Comparison of ENCODE assay signal across 7 mouse cellular contexts in genomic region chr15:79346051-79346793, GRCm38 (mm10). TPM values are rescaled to one million over a fixed set of nuclear protein-coding genes. Genes with fewer than 3 reads are reported as not detected.
DNase-seq lines count a peak whose midpoint lies in the region; ATAC-seq and TF ChIP-seq lines count a peak whose summit lies in the region.

Maff (plus strand) TSS chr15:79346621.

- peaks cover 6% of the 10 kb centered on the region for H3K27me3 ChIP-seq in forebrain, embryonic 16.5 days (replicated peaks; ENCODE audit: control insufficient read depth, insufficient read depth, low read length)
- H3K27me3 ChIP-seq in liver, embryonic 14.5 days (ENCODE audit: control insufficient read depth, insufficient read depth, low read length), result peaks cover 14% of the 10 kb centered on the region

- no peak for TF ChIP-seq EP300 in liver, embryonic 14.5 days (IDR thresholded peaks at IDR 0.05; ENCODE audit: low read depth)

- H3K9me3 ChIP-seq in forebrain, embryonic 16.5 days (ENCODE audit: control insufficient read depth, low read length), result no peaks in the 10 kb centered on the region
- H3K9me3 ChIP-seq in liver, embryonic 14.5 days (ENCODE audit: control insufficient read depth, low read length), result no peaks in the 10 kb centered on the region

- ATAC-seq in forebrain, embryonic 16.5 days, result no peak
- no peak for ATAC-seq in liver, embryonic 14.5 days (ENCODE audit: insufficient read depth)
- no peak for ATAC-seq in activated CD4-positive, CD25-positive, alpha-beta regulatory T cell, adult 4 months

- H3K4me1 ChIP-seq in forebrain, embryonic 16.5 days (replicated peaks; ENCODE audit: control insufficient read depth, insufficient read depth, low read length), result peaks cover 9% of the 10 kb centered on the region
- H3K4me1 ChIP-seq in liver, embryonic 14.5 days (replicated peaks; ENCODE audit: control insufficient read depth in 2 of 2, insufficient read depth in 2 of 2, low read length in 1 of 2), result peaks cover 0 to 24% of the 10 kb centered on the region in 2 experiments; a peak in 3 of 4 replicates

- peak within 1 kb of the TSS; percentile 71 for H3K9ac ChIP-seq in forebrain, embryonic 16.5 days (replicated peaks; ENCODE audit: low read depth, low read length)
- H3K9ac ChIP-seq in liver, embryonic 14.5 days (replicated peaks), result peak within 1 kb of the TSS; percentile 76

- peak within 1 kb of the TSS; percentile 71 for H3K27ac ChIP-seq in forebrain, embryonic 16.5 days (ENCODE audit: low read length)
- peak within 1 kb of the TSS; percentile 51 for H3K27ac ChIP-seq in liver, embryonic 14.5 days

- TF ChIP-seq CTCF in liver, embryonic 14.5 days (IDR thresholded peaks at IDR 0.05; ENCODE audit: low read depth), result no peak; the same call in 1 of the 2 replicates

- 52% methylated on average over 8 of the region's 8 CpGs for WGBS in forebrain, embryonic 16.5 days
- 36% methylated on average over 8 of the region's 8 CpGs for WGBS in liver, embryonic 14.5 days (ENCODE audit: insufficient replicate concordance)

- H3K4me3 ChIP-seq in forebrain, embryonic 16.5 days (replicated peaks; ENCODE audit: low read length), result peak within 1 kb of the TSS; percentile 76
- H3K4me3 ChIP-seq in liver, embryonic 14.5 days (ENCODE audit: insufficient read depth in 1 of 2, low read depth in 2 of 2, low read length in 2 of 2), result peak within 1 kb of the TSS; percentile 70 to 77

- peak within 1 kb of the TSS; percentile 90 for H3K4me2 ChIP-seq in forebrain, embryonic 16.5 days (ENCODE audit: low read length)
- H3K4me2 ChIP-seq in liver, embryonic 14.5 days (ENCODE audit: low read depth), result peak within 1 kb of the TSS; percentile 85

- H3K36me3 ChIP-seq in forebrain, embryonic 16.5 days (ENCODE audit: control insufficient read depth, insufficient read depth), result no peaks in the 10 kb centered on the region
- no peaks in the 10 kb centered on the region for H3K36me3 ChIP-seq in liver, embryonic 14.5 days (replicated peaks; ENCODE audit: control insufficient read depth, insufficient read depth, low read depth)

- DNase-seq in urinary bladder, adult 2 months (ENCODE audit: low spot score), result no peak
- no peak for DNase-seq in urinary bladder, postnatal 4 days (ENCODE audit: low spot score in 2 of 2)
- no peak for DNase-seq in liver, embryonic 14.5 days (ENCODE audit: low read depth in 3 of 3, low spot score in 3 of 3)
- DNase-seq in retina, postnatal 1 day, result no peak
- DNase-seq in urinary bladder, postnatal 36 days (ENCODE audit: low spot score in 2 of 2), result no peak

RNA-seq across cellular contexts. Expression of gene Maff, which starts in this region (rescaled TPM):
- 11.0 and 13.0 TPM in 2 replicates for polyA plus RNA-seq in urinary bladder, adult 2 months (2012; rRNA removed)
- 0.97 and 1.1 TPM in 2 replicates for polyA plus RNA-seq in forebrain, embryonic 16.5 days (2015; fragmentation: Nextera tagmentation; extraction: Ambion mirVana)
- 1.8 TPM in 2 replicates for polyA plus RNA-seq in liver, embryonic 14.5 days (2012; rRNA removed)
- polyA plus RNA-seq in liver, embryonic 14.5 days (2014; fragmentation: Nextera tagmentation; extraction: Ambion mirVana), result 0.80 and 1.1 TPM in 2 replicates
- polyA plus RNA-seq in activated CD4-positive, CD25-positive, alpha-beta regulatory T cell, adult 4 months (2017; shearing (Covaris generic)), result 1 to 10 TPM; 1.9 to 3.7 TPM
